Mouse (Mus musculus) heart, embryonic 14.5 days (tissue): ENCODE results near the gene Eci1. TPM values are rescaled to one million over a fixed set of nuclear protein-coding genes. Genes with fewer than 3 reads are reported as not detected.

Source experiments
- ATAC-seq: fragments of 200-750 bp; cut with Nextera tagmentation; 2 replicates; pipeline ENCODE4 v1.8.0; 2017; ENCODE audit warnings: low read depth, moderate TSS enrichment; ENCODE audit not compliant: insufficient number of reproducible peaks, insufficient read depth, low FRiP score
- H3K27ac ChIP-seq, 2 experiments: fragments of 200-500 bp in 1 of 2; fragments of 300-500 bp in 1 of 2; sonication (generic) in 1 of 2; replicated peaks in 1 of 2; 2 replicates each; pipeline ENCODE4 v1.5.1; 2012 to 2014; ENCODE audit warnings: low read depth in 2 of 2, low read length in 2 of 2, control low read depth in 1 of 2, mild to moderate bottlenecking in 1 of 2, mixed read lengths in 1 of 2; ENCODE audit not compliant: control insufficient read depth in 1 of 2, insufficient read depth in 1 of 2
- H3K27me3 ChIP-seq: fragments of 300-500 bp; sonication (generic); 2 replicates; pipeline ENCODE4 v1.6.1; 2014; ENCODE audit warnings: mild to moderate bottlenecking, low read length, control low read depth; ENCODE audit not compliant: control insufficient read depth, insufficient read depth
- H3K36me3 ChIP-seq: fragments of 300-500 bp; sonication (generic); 2 replicates; pipeline ENCODE4 v1.6.1; 2014; ENCODE audit warnings: mild to moderate bottlenecking, control low read depth, low read length, mixed read lengths; ENCODE audit not compliant: control insufficient read depth, insufficient read depth
- H3K4me1 ChIP-seq, 2 experiments: fragments of 200-500 bp in 1 of 2; fragments of 300-500 bp in 1 of 2; sonication (generic) in 1 of 2; 2 replicates each; pipeline ENCODE4 v1.6.1; 2012 to 2014; ENCODE audit warnings: low read length in 2 of 2, control low read depth in 1 of 2, mixed read lengths in 1 of 2; ENCODE audit not compliant: control insufficient read depth in 2 of 2, insufficient read depth in 2 of 2
- H3K4me2 ChIP-seq: fragments of 300-500 bp; sonication (generic); 2 replicates; pipeline ENCODE4 v1.6.1; 2014; ENCODE audit warnings: mild to moderate bottlenecking, low read length
- H3K4me3 ChIP-seq, 2 experiments: fragments of 200-500 bp in 1 of 2; fragments of 300-500 bp in 1 of 2; sonication (generic) in 1 of 2; 2 replicates each; pipeline ENCODE4 v1.5.1; 2012 to 2014; ENCODE audit warnings: low read length in 2 of 2, mild to moderate bottlenecking in 2 of 2, control low read depth in 1 of 2, low read depth in 1 of 2, moderate library complexity in 1 of 2; ENCODE audit not compliant: control insufficient read depth in 1 of 2, insufficient read depth in 1 of 2
- H3K9ac ChIP-seq: fragments of 300-500 bp; sonication (generic); 2 replicates; pipeline ENCODE4 v1.6.1; 2014; ENCODE audit warnings: mild to moderate bottlenecking, low read length
- H3K9me3 ChIP-seq: fragments of 300-500 bp; sonication (generic); 2 replicates; pipeline ENCODE4 v1.6.1; 2016; ENCODE audit warnings: low read length, control low read depth; ENCODE audit not compliant: control insufficient read depth
- WGBS: fragments of 180-500 bp; shearing (Covaris S2); extraction: QIAGEN DNeasy Blood & Tissue Kit; methylation state at CpG from one replicate; pipeline ENCODE4 v1.1.7; 2014; 5-methylcytosine and 5-hydroxymethylcytosine counted together
- polyA plus RNA-seq: library from polyadenylated mRNA; unstranded; fragments of >200 nt; fragmentation: Nextera tagmentation; extraction: Ambion mirVana; gene quantifications from 2 replicates; pipeline ENCODE4 v1.2.1, GENCODE M21; 2014

Eci1 gene
- polyA plus RNA-seq, 1 experiment from 2014 or later: 294 TPM

DNA sequence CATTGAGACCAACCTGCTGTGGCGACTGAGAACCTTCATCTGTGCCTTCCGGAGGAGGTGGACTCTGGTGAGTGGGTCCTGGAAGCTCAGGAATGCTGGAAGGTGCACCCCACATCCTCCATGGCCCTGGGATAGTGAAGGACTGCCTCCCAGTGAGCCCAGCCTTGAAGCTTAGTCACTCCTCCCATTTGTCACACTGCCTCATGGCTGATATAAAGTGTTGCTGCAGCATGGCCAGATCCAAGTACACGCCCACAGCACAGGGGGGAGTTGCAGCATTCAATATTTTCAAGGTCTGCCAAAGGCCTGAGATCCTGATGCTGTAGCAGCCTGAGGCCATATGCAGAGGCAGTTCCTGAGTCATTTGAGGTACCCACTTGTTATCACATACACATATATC lies 24.1 kb upstream of the Eci1 start:
- no peak overlapping the region for H3K27ac ChIP-seq
- WGBS: 71% methylated on average over 3 of the region's 3 CpGs

GRCm38 (mm10) chr17:24407116-24407803 lies 19.2 kb upstream of the Eci1 start:
- H3K9me3 ChIP-seq: no peaks in the 10 kb centered on the region
- H3K9ac ChIP-seq: no peak overlapping the region
- H3K27me3 ChIP-seq: no peaks in the 10 kb centered on the region
- H3K4me2 ChIP-seq: no peak overlapping the region
- WGBS: 85% methylated on average over 12 of the region's 12 CpGs
- no peak for ATAC-seq
- no peak overlapping the region for H3K27ac ChIP-seq
- H3K36me3 ChIP-seq: peaks cover 76% of the 10 kb centered on the region
- no peaks in the 10 kb centered on the region for H3K4me1 ChIP-seq
- H3K4me3 ChIP-seq: no peak overlapping the region

More for the DNA sequence above, 24.1 kb upstream of the Eci1 start:
- no peak overlapping the region for H3K4me3 ChIP-seq
- H3K4me2 ChIP-seq: no peak overlapping the region
- H3K9ac ChIP-seq: no peak overlapping the region
- peaks cover 61% of the 10 kb centered on the region for H3K36me3 ChIP-seq
- no peaks in the 10 kb centered on the region for H3K9me3 ChIP-seq
- H3K27me3 ChIP-seq: no peaks in the 10 kb centered on the region
- 0 out of 2 replicates have a peak, but pooled peaks have one; percentile 21 for ATAC-seq
- H3K4me1 ChIP-seq: no peaks in the 10 kb centered on the region

GRCm38 (mm10) chr17:24413557-24414211 lies 12.8 kb upstream of the Eci1 start:
- no peak for ATAC-seq
- peak overlapping the region; percentile 58 to 80 for H3K4me3 ChIP-seq
- peak overlapping the region; percentile 92 to 93 for H3K27ac ChIP-seq
- peak overlapping the region; percentile 75 for H3K4me2 ChIP-seq
- H3K4me1 ChIP-seq: peaks cover 4 to 35% of the 10 kb centered on the region in 2 experiments
- no peaks in the 10 kb centered on the region for H3K9me3 ChIP-seq
- H3K36me3 ChIP-seq: peaks cover 55% of the 10 kb centered on the region
- H3K27me3 ChIP-seq: no peaks in the 10 kb centered on the region
- WGBS: 26% methylated on average over 22 of the region's 22 CpGs
- peak overlapping the region; percentile 84 for H3K9ac ChIP-seq

- Histone ChIP-seq H3K4me3 (peak within 1 kb of the TSS; percentile 58 to 80), H3K4me2 (peak within 1 kb of the TSS; percentile 75), H3K27ac (peak within 1 kb of the TSS; percentile 92 to 93), H3K4me1 (peaks cover 4 to 35% of the 10 kb centered on the region in 2 experiments), H3K27me3 (no peaks in the 10 kb centered on the region), H3K9ac (peak within 1 kb of the TSS; percentile 89), H3K9me3 (no peaks in the 10 kb centered on the region), H3K36me3 (peaks cover 55% of the 10 kb centered on the region)
- ATAC-seq: peak; percentile 92
- under 1% methylated on average over 58 of the region's 64 CpGs for WGBS
These were observed 12.0 kb upstream of the Eci1 start, which contains the start of gene Rnps1 for GRCm38 (mm10) chr17:24414230-24414976. Gene Rnps1, plus strand, starts transcription at chr17:24414565.

GRCm38 (mm10) chr17:24415011-24415410 lies 11.4 kb upstream of the Eci1 start:
- Histone ChIP-seq H3K27me3 (no peaks in the 10 kb centered on the region), H3K9me3 (no peaks in the 10 kb centered on the region), H3K27ac (peak overlapping the region; percentile 89 to 92), H3K4me2 (peak overlapping the region; percentile 75), H3K36me3 (peaks cover 55% of the 10 kb centered on the region), H3K4me1 (peaks cover 4 to 35% of the 10 kb centered on the region in 2 experiments), H3K9ac (peak overlapping the region; percentile 89), H3K4me3 (peak overlapping the region; percentile 55 to 80)
- no peak for ATAC-seq
- WGBS: under 1% methylated on average over 21 of the region's 21 CpGs

GRCm38 (mm10) chr17:24416051-24416652 lies 10.3 kb upstream of the Eci1 start:
- Histone ChIP-seq H3K36me3 (peaks cover 56% of the 10 kb centered on the region), H3K4me3 (peak overlapping the region in 1 of 2 experiments; percentile 80; a peak in 3 of 4 replicates), H3K4me2 (peak overlapping the region; percentile 75), H3K27me3 (no peaks in the 10 kb centered on the region), H3K27ac (no peak overlapping the region), H3K9me3 (no peaks in the 10 kb centered on the region), H3K4me1 (peaks cover 4 to 35% of the 10 kb centered on the region in 2 experiments), H3K9ac (peak overlapping the region; percentile 89)
- no peak for ATAC-seq
- 88% methylated on average over 3 of the region's 3 CpGs for WGBS

- no peaks in the 10 kb centered on the region for H3K9me3 ChIP-seq
- H3K4me2 ChIP-seq: no peak overlapping the region
- ATAC-seq: no peak
- peaks cover 3 to 4% of the 10 kb centered on the region in 2 experiments; a peak in 2 of 4 replicates for H3K4me1 ChIP-seq
- H3K27ac ChIP-seq: no peak overlapping the region
- H3K36me3 ChIP-seq: peaks cover 77% of the 10 kb centered on the region
- H3K9ac ChIP-seq: no peak overlapping the region
- WGBS: 90% methylated on average over 4 of the region's 4 CpGs
- H3K4me3 ChIP-seq: no peak overlapping the region
- no peaks in the 10 kb centered on the region for H3K27me3 ChIP-seq
These were observed 3.3 kb upstream of the Eci1 start for GRCm38 (mm10) chr17:24423114-24423513.
